Mouse (Mus musculus) megakaryocyte, embryonic 14.5 days (primary cell): Measurements from ENCODE around the gene Nudt8.

ENCODE experiments used
- FLI1 ChIP-seq: IDR thresholded peaks from 2 replicates; pipeline ENCODE4 v1.6.1; 2012; ENCODE audit warnings: low read length, inconsistent platforms, mixed read lengths
- GATA1 ChIP-seq: IDR thresholded peaks from 3 replicates; pipeline ENCODE4 v1.6.1; 2012; ENCODE audit warnings: mixed read lengths, low read length, inconsistent platforms, borderline replicate concordance

DNA sequence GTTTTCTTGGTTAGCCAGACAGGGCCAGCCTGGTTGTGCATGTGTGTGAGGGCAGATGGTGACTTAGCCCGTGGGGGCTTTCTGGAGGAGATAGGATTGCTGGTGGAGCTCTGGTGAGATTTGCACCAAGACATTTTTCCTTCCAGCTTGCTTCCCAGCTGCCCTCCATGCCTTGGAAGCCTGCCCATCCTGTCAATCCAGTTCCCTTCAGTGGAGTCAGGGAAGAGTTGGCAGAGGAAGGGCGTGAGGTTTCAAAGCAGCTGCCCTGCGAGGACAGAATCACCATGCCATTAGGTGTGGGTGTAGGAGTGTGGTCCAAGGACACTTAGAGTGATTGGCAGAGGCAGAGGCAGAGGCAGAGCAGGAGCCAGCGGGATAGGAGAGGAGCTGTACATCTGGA is 41.9 kb upstream of the Nudt8 start, which contains the start of gene Aldh3b3:
- no peak for TF ChIP-seq GATA1
- no peak for TF ChIP-seq FLI1
